Mouse (Mus musculus): ENCODE data around the gene Ehd2.
"Not testable (repeated sequence)": the region's sequence is repeated elsewhere in the genome, so short reads cannot be mapped to it uniquely, and the experiment has no call there.

The Ehd2 gene

GRCm38 (mm10) chr7:15945721-15946536 is 21.4 kb downstream of the Ehd2 start, which contains the start of gene Nop53:
Gene Nop53, minus strand, starts transcription at chr7:15946074.
- DNase-seq (ENCODE audit: low read depth): peak; percentile 98

DNA sequence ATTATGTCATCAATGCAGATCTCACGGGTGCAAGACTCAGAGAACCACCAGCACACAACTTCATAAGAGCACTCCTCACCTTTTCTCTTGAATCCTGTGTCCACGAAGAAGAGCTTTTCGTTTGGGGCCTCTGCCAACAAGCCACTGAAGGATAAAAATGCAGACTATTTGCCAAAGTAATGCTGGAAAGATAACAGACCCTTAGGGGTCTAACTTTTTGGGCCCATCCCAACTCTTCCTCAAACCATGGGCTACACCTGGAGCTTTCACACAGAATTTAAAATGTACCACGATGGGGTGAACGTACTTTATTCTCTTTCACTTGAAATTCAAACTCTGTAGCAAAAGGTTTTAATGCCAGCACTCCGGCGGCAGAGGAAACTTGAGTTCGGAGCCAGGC is 22.2 kb downstream of the Ehd2 start:
- DNase-seq (ENCODE audit: low read depth): no peak

DNA sequence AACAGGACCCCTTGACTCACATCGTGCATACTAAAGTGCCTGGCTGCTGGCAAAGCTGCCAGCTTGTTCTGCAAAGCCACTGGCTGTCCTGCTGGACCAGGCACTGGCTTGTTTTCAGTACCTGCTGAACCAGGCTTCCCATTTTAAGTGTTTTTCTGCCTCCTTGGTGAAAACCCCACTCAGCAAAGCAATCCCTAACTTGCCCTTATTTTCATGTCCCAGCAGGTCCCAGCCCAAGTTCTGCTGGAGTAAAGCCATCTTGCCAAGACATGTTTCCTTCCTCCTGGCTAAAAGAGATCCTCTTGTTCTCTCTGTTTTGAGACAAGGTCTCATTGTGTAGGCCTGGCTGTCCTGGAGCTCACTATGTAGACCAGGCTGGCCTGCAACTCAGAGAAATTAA is 23.1 kb downstream of the Ehd2 start:
- no peak for DNase-seq (ENCODE audit: low read depth)

- DNase-seq (ENCODE audit: low read depth): no peak
These were observed 28.7 kb downstream of the Ehd2 start for GRCm38 (mm10) chr7:15938621-15939020.

- DNase-seq (ENCODE audit: low read depth): no peak
These were observed 29.9 kb downstream of the Ehd2 start for GRCm38 (mm10) chr7:15937491-15937890.

DNA sequence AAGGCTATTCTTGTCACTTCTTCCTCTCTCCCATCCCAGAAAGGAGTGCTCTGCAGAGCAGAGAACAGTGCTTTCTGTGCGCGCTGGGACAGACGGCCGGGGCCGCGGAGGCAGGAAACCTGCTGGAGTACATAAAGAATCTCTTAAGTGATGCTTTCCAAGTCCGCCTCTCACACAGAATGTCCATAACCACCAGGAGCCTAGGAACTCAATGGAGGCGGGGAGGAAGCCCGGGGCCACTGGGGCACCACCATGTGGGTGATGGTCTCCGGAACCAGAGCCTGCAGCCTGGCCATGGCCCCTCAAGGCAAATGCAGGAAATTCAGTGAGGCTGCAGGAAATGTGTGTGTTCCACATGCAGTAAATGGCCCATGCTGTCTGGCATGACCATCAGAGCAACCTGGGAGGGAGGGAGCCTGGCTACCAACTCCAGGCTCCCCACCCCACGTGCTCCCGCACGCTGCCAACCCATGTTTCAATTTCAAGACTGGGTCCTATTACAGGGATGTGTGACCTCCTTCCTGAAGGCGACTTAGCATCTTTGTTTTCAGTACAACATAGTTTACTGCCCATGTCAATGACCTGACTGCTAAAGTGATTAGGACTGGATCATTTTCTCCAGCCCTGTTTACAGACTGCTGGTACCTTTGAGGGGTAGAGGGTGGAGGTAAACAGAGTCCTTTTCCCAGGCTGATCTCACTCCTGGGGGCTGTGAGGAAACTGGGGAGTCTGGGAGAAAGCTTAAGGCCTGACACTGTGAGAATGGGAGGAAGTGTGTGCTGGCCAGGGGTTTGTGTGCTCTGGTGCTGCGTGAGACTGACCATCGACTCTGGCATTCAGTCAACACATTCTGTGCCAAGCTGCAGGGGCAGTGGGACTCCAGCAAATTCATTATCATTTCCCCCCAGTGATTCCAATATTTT is 33.7 kb downstream of the Ehd2 start:
- no peak for DNase-seq (ENCODE audit: low read depth)

- DNase-seq (ENCODE audit: low read depth): peak; percentile 43
These were observed 35.7 kb downstream of the Ehd2 start for GRCm38 (mm10) chr7:15931635-15932034.

GRCm38 (mm10) chr7:15930543-15930942 is 36.8 kb downstream of the Ehd2 start:
- peak; percentile 58 for DNase-seq (ENCODE audit: low read depth)

DNA sequence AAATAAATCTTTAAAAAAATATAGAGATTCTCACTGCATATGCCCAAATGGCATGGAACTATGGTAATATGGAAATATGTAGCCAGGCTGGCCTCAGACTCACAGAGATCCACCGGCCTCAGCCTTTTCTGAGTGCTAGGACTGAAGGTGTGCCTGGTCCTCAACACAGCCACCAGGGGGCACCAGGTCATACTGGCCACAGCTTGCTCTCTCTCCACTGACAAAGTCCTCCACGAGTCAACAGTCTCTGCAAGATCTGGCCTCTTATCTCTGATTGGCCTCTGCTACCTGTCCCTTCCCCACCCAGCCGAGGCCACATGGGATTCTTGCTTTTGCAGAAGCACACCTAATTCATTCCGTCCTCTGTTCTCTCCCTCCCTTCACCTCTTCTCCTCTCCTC is 37.5 kb downstream of the Ehd2 start:
- DNase-seq (ENCODE audit: low read depth): peak; percentile 76

GRCm38 (mm10) chr7:15922220-15922773 is 45.1 kb downstream of the Ehd2 start, which contains the start of gene Selenow:
Gene Selenow, minus strand, starts transcription at chr7:15922402.
- DNase-seq (ENCODE audit: low read depth): peak; percentile 96

DNA sequence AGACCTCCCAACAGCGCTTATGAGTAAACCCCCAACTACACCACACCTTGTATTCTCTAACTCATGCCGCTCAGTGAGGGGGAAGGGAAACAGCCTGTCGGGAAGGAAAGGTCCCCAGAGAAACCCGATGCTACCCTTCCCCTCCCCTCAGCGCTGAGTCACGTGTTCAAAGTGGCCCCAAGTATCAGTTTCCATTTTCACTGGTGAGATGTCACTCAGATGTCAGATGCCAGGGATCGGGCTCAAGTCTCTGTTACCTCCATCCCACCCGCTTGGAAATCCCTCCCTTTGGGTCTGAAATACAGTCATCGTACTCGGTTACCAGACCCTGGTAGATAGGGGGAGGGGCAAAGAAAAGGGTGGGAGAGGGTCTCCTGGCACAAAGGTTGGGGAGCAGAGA is 45.6 kb downstream of the Ehd2 start:
- peak; percentile 77 for DNase-seq (ENCODE audit: low read depth)

DNA sequence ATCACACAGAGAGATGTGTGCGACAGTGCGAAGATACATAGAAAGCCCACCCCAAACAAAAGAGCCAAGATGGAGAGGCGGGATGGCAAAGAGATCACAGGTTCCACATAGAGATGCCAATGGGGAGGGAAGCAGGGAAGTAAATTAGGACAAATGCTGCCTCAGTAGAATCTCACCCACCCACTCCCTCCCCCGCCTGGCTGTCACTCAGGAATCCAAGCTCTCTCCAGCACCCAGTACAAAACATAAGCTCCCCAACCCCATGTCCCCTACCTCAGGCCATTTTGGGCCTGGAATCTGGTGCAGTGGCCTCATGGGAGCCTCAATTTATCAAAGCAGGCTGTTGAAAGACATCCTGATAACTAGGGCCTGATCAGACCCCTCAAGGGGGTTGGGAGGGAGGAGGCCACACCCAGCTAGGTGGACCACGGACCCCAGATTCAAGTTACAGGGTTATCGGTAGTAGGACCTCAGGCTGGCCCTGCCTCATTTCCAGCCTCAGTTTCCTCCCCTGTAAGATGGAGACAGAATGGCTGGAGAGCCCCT is 46.6 kb downstream of the Ehd2 start:
- DNase-seq (ENCODE audit: low read depth): no peak

GRCm38 (mm10) chr7:15919947-15920346 is 47.4 kb downstream of the Ehd2 start:
- no peak for DNase-seq (ENCODE audit: low read depth)

DNA sequence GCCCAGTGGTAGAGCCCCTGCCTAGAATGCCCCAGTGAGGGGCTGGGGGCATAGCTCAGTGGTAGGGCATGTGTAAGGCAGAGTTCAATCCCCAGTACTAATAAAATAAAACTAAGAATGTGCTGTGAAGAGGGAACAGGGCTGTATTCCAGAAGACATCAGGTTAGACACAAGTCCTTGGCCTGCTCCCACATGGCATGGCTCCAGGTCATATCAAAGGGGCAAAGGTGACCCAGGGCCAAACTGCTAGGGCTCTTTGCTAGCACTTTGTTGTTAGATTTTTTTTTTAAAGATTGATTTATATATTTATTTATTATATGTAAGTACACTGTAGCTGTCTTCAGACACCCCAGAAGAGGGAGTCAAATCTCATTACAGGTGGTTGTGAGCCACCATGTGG is 49.0 kb downstream of the Ehd2 start:
- no peak for DNase-seq (ENCODE audit: low read depth)

DNA sequence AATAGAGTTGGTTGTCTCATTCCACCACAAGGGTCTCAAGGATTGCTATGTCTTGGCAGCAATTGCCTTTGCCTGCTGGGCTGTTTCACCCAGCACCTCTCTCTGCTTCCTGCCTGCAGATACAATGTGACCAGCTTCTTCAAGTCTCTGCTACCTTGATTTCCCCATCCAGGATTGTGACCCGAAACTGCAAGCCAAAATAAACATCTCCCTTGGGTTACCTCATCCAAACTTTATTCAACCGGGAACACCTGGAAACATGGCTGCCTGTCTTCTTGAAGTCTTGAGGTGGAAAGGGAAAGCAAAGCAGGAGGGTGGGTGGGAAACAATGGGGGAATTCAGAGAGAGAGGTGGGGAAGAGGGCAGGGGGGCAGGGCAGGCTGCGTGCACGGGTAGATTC is 50.4 kb downstream of the Ehd2 start:
- no peak for DNase-seq (ENCODE audit: low read depth)

GRCm38 (mm10) chr7:15916134-15916723 is 51.1 kb downstream of the Ehd2 start:
- DNase-seq (ENCODE audit: low read depth): no peak

- DNase-seq (ENCODE audit: low read depth): not testable (repeated sequence)
These were observed 51.7 kb downstream of the Ehd2 start for GRCm38 (mm10) chr7:15915695-15916094.

- no peak for DNase-seq (ENCODE audit: low read depth)
These were observed 52.6 kb downstream of the Ehd2 start for GRCm38 (mm10) chr7:15914751-15915150.

GRCm38 (mm10) chr7:15914252-15914651 is 53.1 kb downstream of the Ehd2 start:
- peak; percentile 77 for DNase-seq (ENCODE audit: low read depth)

DNA sequence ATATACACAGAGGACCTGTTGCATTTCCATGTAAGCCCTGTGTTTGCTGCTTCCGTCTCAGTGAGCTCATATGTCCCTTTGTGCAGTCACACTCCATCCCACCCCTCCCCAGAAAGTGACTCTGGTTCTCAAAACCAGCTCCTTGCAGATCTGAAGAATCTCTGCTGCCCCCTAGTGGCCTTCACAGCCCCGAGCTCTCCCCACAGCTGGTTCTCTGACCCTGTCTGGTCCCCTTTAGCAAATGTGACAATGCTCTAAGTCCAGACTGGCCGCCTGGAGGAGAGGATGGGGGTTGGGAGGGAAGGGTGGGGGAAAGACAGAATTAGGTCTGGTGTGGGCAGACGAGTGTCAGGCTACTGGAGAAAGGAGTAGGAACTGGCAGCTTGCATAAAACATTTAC is 55.2 kb downstream of the Ehd2 start:
- DNase-seq (ENCODE audit: low read depth): peak; percentile 85

- DNase-seq (ENCODE audit: low read depth): no peak
These were observed 56.8 kb downstream of the Ehd2 start for GRCm38 (mm10) chr7:15910521-15910920.

All from NIH3T3 (cell line).